Mouse (Mus musculus): Measurements from ENCODE around the gene Gad2. TPM values are rescaled to one million over a fixed set of nuclear protein-coding genes. Genes with fewer than 3 reads are reported as not detected.

The Gad2 gene
- total RNA-seq, 2 experiments from 2014 or later = 29.3 to 46.8 TPM

GRCm38 (mm10) chr2:22627819-22628432 lies 5.9 kb downstream of the Gad2 start:
- intact Hi-C loops (cut with DNase I) = no loop called here
- no peak for DNase-seq

GRCm38 (mm10) chr2:22634766-22635165 lies 12.8 kb downstream of the Gad2 start:
- DNase-seq = peak; percentile 39
- intact Hi-C loops (cut with DNase I) = no loop called here

DNA sequence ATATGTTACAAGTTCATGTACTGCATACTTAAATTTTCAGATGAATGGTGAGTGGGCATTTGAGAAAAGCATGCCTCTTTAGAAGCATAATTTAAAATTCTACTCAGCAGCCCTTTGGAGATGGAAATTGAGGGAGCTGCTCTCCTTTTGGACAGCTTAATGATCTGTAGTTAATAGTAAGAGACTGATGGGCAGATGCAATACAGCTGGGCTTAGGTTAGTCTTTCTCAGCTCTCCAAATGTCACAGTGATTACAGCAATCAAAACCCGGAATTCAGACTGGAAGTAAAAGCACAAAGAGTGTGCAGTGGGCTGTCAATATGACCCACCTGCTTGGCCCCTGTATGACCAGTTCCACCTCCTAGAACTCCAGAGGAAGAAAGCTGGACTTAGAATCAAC lies 24.1 kb downstream of the Gad2 start:
- no peak for DNase-seq
- intact Hi-C loops (cut with DNase I) = no loop called here

DNA sequence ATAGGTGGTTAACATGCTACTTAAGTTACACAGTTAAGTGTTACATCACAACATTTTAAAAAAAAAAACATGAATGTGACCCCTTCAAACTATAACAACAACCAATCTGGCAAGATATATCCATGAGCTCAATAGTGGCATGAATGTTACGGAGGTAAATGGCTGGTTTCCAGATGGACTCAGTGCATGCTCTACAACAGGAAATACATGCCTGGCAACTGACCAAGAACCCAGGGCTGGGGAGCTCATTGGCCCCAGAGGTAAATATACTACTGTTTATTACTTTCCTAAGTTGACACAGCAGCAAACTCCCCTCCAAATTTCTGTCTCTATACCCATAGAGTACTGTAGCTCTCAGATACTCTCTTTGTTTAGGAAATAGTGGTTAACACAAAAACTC lies 26.4 kb downstream of the Gad2 start:
- intact Hi-C loops (cut with DNase I) = no loop called here
- DNase-seq = no peak

DNA sequence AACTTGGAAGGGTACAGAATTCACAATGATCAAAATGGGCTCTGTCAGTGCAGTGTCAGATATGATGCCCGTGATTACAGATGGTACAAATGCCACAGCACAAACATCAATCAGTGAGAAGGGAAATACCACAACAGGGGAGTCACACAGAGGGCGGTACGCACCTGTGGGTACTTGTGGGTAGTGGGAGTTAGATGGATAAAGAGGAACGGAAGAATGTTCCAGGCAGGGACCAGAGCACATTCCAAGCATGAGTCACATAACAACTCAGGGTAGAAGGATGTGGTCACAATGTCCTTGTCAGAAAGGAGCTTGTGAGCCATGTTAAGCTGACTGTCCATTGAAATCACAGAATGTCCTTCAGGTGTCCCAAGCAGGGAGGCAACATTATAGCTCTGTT lies 29.8 kb downstream of the Gad2 start:
- intact Hi-C loops (cut with DNase I) = no loop called here
- no peak for DNase-seq

- DNase-seq = no peak
- intact Hi-C loops (cut with DNase I) = no loop called here
Observed at GRCm38 (mm10) chr2:22663731-22664130, 41.7 kb downstream of the Gad2 start.

GRCm38 (mm10) chr2:22670415-22670814 lies 48.4 kb downstream of the Gad2 start:
- peak; percentile 62 for DNase-seq
- intact Hi-C loops (cut with DNase I) = no loop called here

- DNase-seq = no peak
- intact Hi-C loops (cut with DNase I) = no loop called here
Observed at GRCm38 (mm10) chr2:22671348-22671747, 49.3 kb downstream of the Gad2 start.

DNA sequence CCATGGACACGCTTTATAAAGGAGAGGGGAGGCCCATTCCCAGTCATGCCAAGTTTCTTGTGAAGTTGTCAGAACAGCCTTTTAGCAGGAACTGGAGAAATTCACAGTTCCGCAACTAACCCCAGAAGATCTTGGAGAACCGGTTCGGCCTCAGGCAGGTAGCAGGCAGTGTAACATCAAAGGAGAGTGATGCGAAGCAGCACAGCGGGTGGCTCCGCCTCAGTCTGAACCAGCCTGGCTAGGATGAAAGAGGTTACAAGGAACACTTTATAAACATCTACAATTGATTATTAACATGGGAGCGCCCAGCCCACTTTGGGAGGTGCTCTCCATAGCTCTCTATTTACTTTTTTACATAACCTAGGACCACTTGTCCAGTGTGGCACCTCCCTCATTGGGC lies 55.1 kb downstream of the Gad2 start:
- DNase-seq = no peak
- intact Hi-C loops (cut with DNase I) = no loop called here

DNA sequence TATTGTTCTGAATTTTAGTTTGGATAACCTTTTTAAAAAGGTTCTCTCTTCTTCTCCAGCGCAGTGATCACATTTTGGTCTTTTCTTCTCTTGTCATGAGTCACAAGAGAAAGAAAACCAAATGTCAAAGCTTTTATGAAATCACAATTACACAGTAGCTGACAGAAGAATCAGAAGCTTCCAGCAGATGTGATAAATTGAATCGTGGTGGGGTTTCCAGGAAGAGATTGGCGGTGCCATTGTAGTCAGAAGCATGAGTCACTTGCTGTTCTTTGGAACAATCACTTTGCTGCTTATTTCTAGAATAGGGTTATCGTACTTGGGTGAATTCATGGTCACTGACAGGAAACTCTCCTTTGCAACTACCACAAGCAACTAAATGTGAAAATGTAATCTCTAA lies 57.9 kb downstream of the Gad2 start:
- intact Hi-C loops (cut with DNase I) = no loop called here
- DNase-seq = no peak

DNA sequence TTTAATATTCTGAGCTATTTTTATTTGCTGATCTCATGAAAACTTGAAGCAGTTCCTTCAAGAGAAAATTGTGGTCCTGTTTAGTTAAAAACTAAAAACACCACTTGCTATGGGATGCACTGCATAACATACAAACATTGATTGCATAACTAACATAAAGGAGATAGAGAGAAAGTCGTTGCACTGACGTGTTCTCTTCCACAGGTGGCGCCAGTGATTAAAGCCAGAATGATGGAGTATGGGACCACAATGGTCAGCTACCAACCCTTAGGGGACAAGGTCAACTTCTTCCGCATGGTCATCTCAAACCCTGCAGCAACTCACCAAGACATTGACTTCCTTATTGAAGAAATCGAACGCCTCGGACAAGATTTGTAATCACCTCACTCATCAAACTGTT lies 68.0 kb downstream of the Gad2 start:
- intact Hi-C loops (cut with DNase I) = no loop called here

DNA sequence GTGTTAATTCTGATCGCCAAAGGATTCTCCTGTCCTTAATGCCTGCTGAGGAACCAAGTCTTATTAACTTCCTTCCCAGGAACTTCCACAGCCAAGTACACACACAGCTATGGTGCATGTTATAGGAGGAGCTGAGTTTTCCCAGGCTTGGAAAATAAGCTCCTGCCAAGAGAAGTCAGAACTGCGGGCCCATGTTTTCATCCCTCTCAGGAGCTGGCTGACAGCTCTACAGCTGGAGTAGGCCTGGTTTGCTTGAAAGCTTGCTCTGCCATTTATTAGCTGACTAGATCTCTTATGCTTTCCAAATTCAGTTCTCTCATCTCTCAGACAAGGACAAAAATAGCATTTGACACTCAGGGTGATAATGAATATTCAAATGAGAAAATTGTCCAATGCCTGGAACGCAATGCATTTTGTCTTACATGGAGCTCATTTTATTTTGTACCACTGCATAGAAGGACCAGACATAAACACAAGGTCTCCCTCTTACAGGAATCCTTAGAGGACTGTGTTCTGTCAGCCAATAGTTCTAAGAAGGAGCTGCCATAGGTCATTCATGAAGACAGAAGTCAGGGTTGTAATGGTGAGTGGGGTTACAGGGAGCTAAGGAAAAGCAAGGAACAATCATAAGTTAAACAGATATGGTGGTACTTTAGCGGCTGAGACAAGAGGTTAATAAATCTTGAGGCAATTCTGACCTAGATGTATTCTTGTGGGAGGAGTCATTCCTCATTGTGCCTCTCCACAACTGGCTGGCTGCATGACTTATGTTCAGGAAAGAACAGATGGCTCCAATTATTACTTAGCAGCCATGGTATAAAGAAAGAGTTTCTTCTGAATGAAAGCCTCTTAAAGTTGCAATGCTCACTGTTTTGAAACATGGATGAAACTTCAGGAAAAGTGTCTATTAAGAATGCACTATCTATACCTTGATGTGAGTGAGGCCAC lies 83.0 kb downstream of the Gad2 start:
- intact Hi-C loops (cut with DNase I) = no loop called here
- DNase-seq = peak; percentile 13

More for the DNA sequence above, 68.0 kb downstream of the Gad2 start:
- DNase-seq = no peak

- intact Hi-C loops (cut with DNase I) = no loop called here
- no peak for DNase-seq
Observed at GRCm38 (mm10) chr2:22706233-22706632, 84.2 kb downstream of the Gad2 start.

- intact Hi-C loops (cut with DNase I) = loop anchor here (2.0 kb wide), 1 partner anchor 763 kb away; no protein-coding TSS in a partner anchor
- DNase-seq = peak; percentile 56
Observed at GRCm38 (mm10) chr2:22721522-22722470, 99.8 kb downstream of the Gad2 start.

- intact Hi-C loops (cut with DNase I) = no loop called here
- no peak for DNase-seq
Observed at GRCm38 (mm10) chr2:22723927-22724534, 102.0 kb downstream of the Gad2 start.

DNA sequence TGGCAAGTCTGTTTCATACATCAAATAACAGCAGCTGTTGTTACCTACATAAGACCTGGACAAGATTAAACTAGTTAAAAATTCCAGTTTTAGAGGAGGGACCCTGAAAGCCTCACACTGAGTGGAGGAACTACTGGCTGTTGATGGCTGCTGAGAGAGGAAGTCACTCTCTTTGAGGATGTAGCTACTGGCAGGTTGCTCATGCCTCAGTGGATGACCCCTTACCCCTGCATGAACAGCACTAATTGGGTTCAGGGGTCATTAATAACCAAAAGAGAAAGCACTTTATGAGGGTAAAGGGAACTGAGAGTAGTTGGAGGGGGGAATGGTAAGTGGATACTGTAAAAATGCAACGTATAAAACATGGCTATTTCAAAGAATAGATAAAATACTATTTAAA lies 105.1 kb downstream of the Gad2 start:
- intact Hi-C loops (cut with DNase I) = no loop called here
- no peak for DNase-seq

DNA sequence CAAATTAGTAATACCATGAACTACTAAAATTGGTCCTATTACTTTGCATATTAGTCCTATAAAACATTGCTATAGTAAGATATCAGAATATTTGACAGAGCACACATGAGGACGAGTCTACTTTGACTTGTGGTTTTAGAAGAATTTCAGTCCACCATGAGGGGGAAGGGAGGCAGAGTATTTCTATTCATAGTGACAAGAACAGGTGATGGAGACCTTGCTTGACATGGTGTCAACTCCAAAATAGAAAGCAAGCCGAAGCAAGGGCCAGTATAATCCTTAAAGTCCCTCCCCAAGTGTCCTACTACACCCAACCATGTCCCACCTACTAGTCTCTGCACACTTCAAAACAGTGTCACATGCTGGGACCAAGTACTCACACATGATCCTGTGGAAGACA lies 114.1 kb downstream of the Gad2 start:
- intact Hi-C loops (cut with DNase I) = no loop called here
- no peak for DNase-seq

- intact Hi-C loops (cut with DNase I) = no loop called here
Observed at GRCm38 (mm10) chr2:22739369-22739768, 117.4 kb downstream of the Gad2 start.

GRCm38 (mm10) chr2:22740441-22740840 lies 118.4 kb downstream of the Gad2 start:
- DNase-seq = no peak
- intact Hi-C loops (cut with DNase I) = no loop called here

More at GRCm38 (mm10) chr2:22739369-22739768, 117.4 kb downstream of the Gad2 start:
- no peak for DNase-seq

DNA sequence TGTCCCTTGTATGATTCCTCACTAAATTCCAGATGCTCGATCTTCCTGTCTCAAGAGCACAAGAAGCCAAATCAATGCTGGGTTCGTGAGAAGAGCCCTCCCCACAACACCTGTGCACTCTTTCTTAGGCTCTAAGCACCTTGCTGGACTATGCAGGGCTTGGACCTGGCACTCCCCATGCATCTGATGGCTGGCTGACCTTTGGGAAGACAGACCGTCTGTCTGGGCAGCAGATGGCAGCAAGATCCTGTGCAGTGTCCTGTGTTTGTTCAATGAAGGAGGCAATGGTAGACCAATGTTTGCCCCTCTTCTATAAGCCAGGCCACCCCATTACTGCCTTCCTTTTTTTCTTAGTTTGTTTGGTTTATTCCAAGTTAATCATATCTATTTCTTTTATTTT lies 119.2 kb downstream of the Gad2 start:
- peak; percentile 19 for DNase-seq
- intact Hi-C loops (cut with DNase I) = no loop called here
